Mouse (Mus musculus) forebrain, embryonic 11.5 days (tissue): ENCODE data around the gene Lgmn. TPM values are rescaled to one million over a fixed set of nuclear protein-coding genes. Genes with fewer than 3 reads are reported as not detected.

Experiments
- ATAC-seq: fragments of 200-750 bp; cut with Nextera tagmentation; replicated peaks from 2 replicates; pipeline ENCODE4 v1.8.0; 2017; ENCODE audit warnings: moderate TSS enrichment; ENCODE audit not compliant: low FRiP score
- DNase-seq: peaks from one replicate; pipeline ENCODE4 v3.0.0-alpha.2; 2017; ENCODE audit warnings: low spot score
- H3K27ac ChIP-seq: fragments of 300-500 bp; sonication (generic); 2 replicates; pipeline ENCODE4 v1.5.1; 2014; ENCODE audit warnings: low read depth, low read length
- H3K27me3 ChIP-seq: fragments of 300-500 bp; sonication (generic); 2 replicates; pipeline ENCODE4 v1.6.1; 2014; ENCODE audit warnings: mild to moderate bottlenecking, low read length, mixed read lengths; ENCODE audit not compliant: control insufficient read depth, insufficient read depth
- H3K36me3 ChIP-seq: fragments of 300-500 bp; sonication (generic); 2 replicates; pipeline ENCODE4 v1.6.1; 2014; ENCODE audit warnings: mild to moderate bottlenecking, low read length, moderate library complexity, mixed read lengths; ENCODE audit not compliant: control insufficient read depth, insufficient read depth
- H3K4me1 ChIP-seq: fragments of 300-500 bp; sonication (generic); replicated peaks from 2 replicates; pipeline ENCODE4 v1.6.1; 2014; ENCODE audit warnings: low read length, mixed read lengths; ENCODE audit not compliant: control insufficient read depth, insufficient read depth
- H3K4me2 ChIP-seq: fragments of 300-500 bp; sonication (generic); 2 replicates; pipeline ENCODE4 v1.6.1; 2014; ENCODE audit warnings: low read depth, mild to moderate bottlenecking, low read length, moderate library complexity, mixed read lengths; ENCODE audit not compliant: severe bottlenecking
- H3K4me3 ChIP-seq: fragments of 300-500 bp; sonication (generic); 2 replicates; pipeline ENCODE4 v1.5.1; 2014; ENCODE audit warnings: low read depth, low read length
- H3K9ac ChIP-seq: fragments of 300-500 bp; sonication (generic); 2 replicates; pipeline ENCODE4 v1.6.1; 2014; ENCODE audit warnings: low read length
- H3K9me3 ChIP-seq: fragments of 300-500 bp; sonication (generic); 2 replicates; pipeline ENCODE4 v1.6.1; 2016; ENCODE audit warnings: low read length, mixed read lengths; ENCODE audit not compliant: control insufficient read depth
- WGBS: fragments of 180-500 bp; shearing (Covaris S2); extraction: QIAGEN DNeasy Blood & Tissue Kit; methylation state at CpG from one replicate; pipeline ENCODE4 v1.1.7; 2014; 5-methylcytosine and 5-hydroxymethylcytosine counted together
- polyA plus RNA-seq: library from polyadenylated mRNA; unstranded; fragments of >200 nt; fragmentation: Nextera tagmentation; extraction: Ambion mirVana; gene quantifications from 2 replicates; pipeline ENCODE4 v1.2.1, GENCODE M21; 2014

The Lgmn gene
- polyA plus RNA-seq, 1 experiment from 2014 or later: 49.0 TPM

- WGBS: 74% methylated on average over 7 of the region's 7 CpGs
Measured at GRCm38 (mm10) chr12:102416955-102417510, 22.6 kb downstream of the Lgmn start.

GRCm38 (mm10) chr12:102416391-102416837, 23.2 kb downstream of the Lgmn start:
- Histone ChIP-seq H3K9me3 (no peaks in the 10 kb centered on the region), H3K36me3 (no peaks in the 10 kb centered on the region), H3K4me3 (no peak overlapping the region), H3K27ac (no peak overlapping the region), H3K4me1 (no peaks in the 10 kb centered on the region), H3K4me2 (no peak overlapping the region), H3K9ac (no peak overlapping the region), H3K27me3 (no peaks in the 10 kb centered on the region)
- ATAC-seq (no peak), DNase-seq (no peak)
- WGBS: 52% methylated on average over 7 of the region's 7 CpGs

More at GRCm38 (mm10) chr12:102416955-102417510, 22.6 kb downstream of the Lgmn start:
- no peaks in the 10 kb centered on the region for H3K36me3 ChIP-seq
- ATAC-seq: no peak
- no peaks in the 10 kb centered on the region for H3K4me1 ChIP-seq
- H3K9ac ChIP-seq: no peak overlapping the region
- H3K4me2 ChIP-seq: no peak overlapping the region
- no peak overlapping the region for H3K27ac ChIP-seq
- no peak for DNase-seq
- H3K27me3 ChIP-seq: no peaks in the 10 kb centered on the region
- H3K9me3 ChIP-seq: no peaks in the 10 kb centered on the region
- H3K4me3 ChIP-seq: no peak overlapping the region

- Histone ChIP-seq H3K9me3 (no peaks in the 10 kb centered on the region), H3K27ac (no peak overlapping the region), H3K9ac (no peak overlapping the region), H3K27me3 (no peaks in the 10 kb centered on the region), H3K36me3 (no peaks in the 10 kb centered on the region), H3K4me1 (no peaks in the 10 kb centered on the region), H3K4me3 (no peak overlapping the region), H3K4me2 (no peak overlapping the region)
- DNase-seq: no peak
- no peak for ATAC-seq
- 93% methylated on average over 6 of the region's 6 CpGs for WGBS
Measured at GRCm38 (mm10) chr12:102414686-102415085, 24.9 kb downstream of the Lgmn start.

GRCm38 (mm10) chr12:102413171-102413570, 26.4 kb downstream of the Lgmn start:
- Histone ChIP-seq H3K27ac (no peak overlapping the region), H3K4me2 (no peak overlapping the region), H3K9ac (no peak overlapping the region), H3K9me3 (no peaks in the 10 kb centered on the region), H3K27me3 (no peaks in the 10 kb centered on the region), H3K4me3 (no peak overlapping the region), H3K36me3 (no peaks in the 10 kb centered on the region), H3K4me1 (no peaks in the 10 kb centered on the region)
- ATAC-seq (no peak), DNase-seq (no peak)
- 94% methylated on average over 13 of the region's 13 CpGs for WGBS

- no peaks in the 10 kb centered on the region for H3K27me3 ChIP-seq
- DNase-seq (no peak), ATAC-seq (no peak)
- H3K9me3 ChIP-seq: no peaks in the 10 kb centered on the region
- no peak overlapping the region for H3K4me3 ChIP-seq
- no peak overlapping the region for H3K4me2 ChIP-seq
- no peak overlapping the region for H3K9ac ChIP-seq
- peaks cover 4% of the 10 kb centered on the region for H3K4me1 ChIP-seq
- no peaks in the 10 kb centered on the region for H3K36me3 ChIP-seq
- WGBS: 90% methylated on average over 4 of the region's 4 CpGs
- H3K27ac ChIP-seq: no peak overlapping the region
Measured at GRCm38 (mm10) chr12:102398588-102398987, 41.0 kb downstream of the Lgmn start.

GRCm38 (mm10) chr12:102395998-102396991, 43.3 kb downstream of the Lgmn start:
- peaks cover 4% of the 10 kb centered on the region for H3K4me1 ChIP-seq
- WGBS: 51% methylated on average over 19 of the region's 19 CpGs
- H3K4me3 ChIP-seq: no peak overlapping the region
- ATAC-seq (0 out of 2 replicates have a peak, but pooled peaks have one; percentile 33), DNase-seq (no peak)
- H3K4me2 ChIP-seq: no peak overlapping the region
- H3K27me3 ChIP-seq: no peaks in the 10 kb centered on the region
- H3K36me3 ChIP-seq: no peaks in the 10 kb centered on the region
- H3K27ac ChIP-seq: no peak overlapping the region
- H3K9ac ChIP-seq: no peak overlapping the region
- H3K9me3 ChIP-seq: no peaks in the 10 kb centered on the region

GRCm38 (mm10) chr12:102395537-102395936, 44.1 kb downstream of the Lgmn start:
- H3K4me1 ChIP-seq: peaks cover 4% of the 10 kb centered on the region
- WGBS: 84% methylated on average over 9 of the region's 9 CpGs
- H3K9ac ChIP-seq: no peak overlapping the region
- DNase-seq (no peak), ATAC-seq (no peak)
- no peaks in the 10 kb centered on the region for H3K9me3 ChIP-seq
- H3K36me3 ChIP-seq: no peaks in the 10 kb centered on the region
- H3K4me3 ChIP-seq: no peak overlapping the region
- H3K4me2 ChIP-seq: no peak overlapping the region
- H3K27ac ChIP-seq: no peak overlapping the region
- H3K27me3 ChIP-seq: no peaks in the 10 kb centered on the region

- 93% methylated on average over 7 of the region's 7 CpGs for WGBS
Measured at GRCm38 (mm10) chr12:102394496-102394895, 45.1 kb downstream of the Lgmn start.

More at GRCm38 (mm10) chr12:102394496-102394895, 45.1 kb downstream of the Lgmn start:
- Histone ChIP-seq H3K4me2 (no peak overlapping the region), H3K9ac (no peak overlapping the region), H3K36me3 (no peaks in the 10 kb centered on the region), H3K4me1 (peaks cover 4% of the 10 kb centered on the region), H3K27ac (no peak overlapping the region), H3K27me3 (no peaks in the 10 kb centered on the region), H3K9me3 (no peaks in the 10 kb centered on the region), H3K4me3 (no peak overlapping the region)
- DNase-seq (no peak), ATAC-seq (no peak)
